Mouse (Mus musculus) limb, embryonic 14.5 days (tissue): ENCODE results near the gene Capn11. TPM values are rescaled to one million over a fixed set of nuclear protein-coding genes. Genes with fewer than 3 reads are reported as not detected.
A peak's percentile ranks its signal among the peaks of the same experiment; 100 is the strongest.

ENCODE experiments used
- ATAC-seq: fragments of 200-750 bp; cut with Nextera tagmentation; 2 replicates; pipeline ENCODE4 v1.8.0; 2017; ENCODE audit warnings: low read depth, moderate number of reproducible peaks, moderate TSS enrichment; ENCODE audit not compliant: low FRiP score
- DNase-seq: peaks from one replicate; pipeline ENCODE4 v3.0.0-alpha.2; 2015; ENCODE audit warnings: low spot score
- H3K27ac ChIP-seq: fragments of 300-500 bp; sonication (generic); replicated peaks from 2 replicates; pipeline ENCODE4 v1.5.1; 2014; ENCODE audit warnings: low read depth, mild to moderate bottlenecking, low read length, moderate library complexity, mixed read lengths
- H3K27me3 ChIP-seq: fragments of 300-500 bp; sonication (generic); 2 replicates; pipeline ENCODE4 v1.6.1; 2014; ENCODE audit warnings: low read length, mixed read lengths; ENCODE audit not compliant: control insufficient read depth, insufficient read depth
- H3K36me3 ChIP-seq: fragments of 300-500 bp; sonication (generic); 2 replicates; pipeline ENCODE4 v1.6.1; 2014; ENCODE audit warnings: mild to moderate bottlenecking, low read length, moderate library complexity, mixed read lengths; ENCODE audit not compliant: control insufficient read depth, insufficient read depth
- H3K4me1 ChIP-seq: fragments of 300-500 bp; sonication (generic); 2 replicates; pipeline ENCODE4 v1.6.1; 2014; ENCODE audit warnings: antibody characterized with exemption, low read length, mixed read lengths; ENCODE audit not compliant: control insufficient read depth, insufficient read depth
- H3K4me2 ChIP-seq: fragments of 300-500 bp; sonication (generic); replicated peaks from 2 replicates; pipeline ENCODE4 v1.6.1; 2014; ENCODE audit warnings: low read depth, mild to moderate bottlenecking, low read length, moderate library complexity; ENCODE audit not compliant: severe bottlenecking
- H3K4me3 ChIP-seq: fragments of 300-500 bp; sonication (generic); replicated peaks from 2 replicates; pipeline ENCODE4 v1.5.1; 2014; ENCODE audit warnings: low read length
- H3K9ac ChIP-seq: fragments of 300-500 bp; sonication (generic); 2 replicates; pipeline ENCODE4 v1.6.1; 2014; ENCODE audit warnings: mild to moderate bottlenecking, low read depth, low read length, moderate library complexity; ENCODE audit not compliant: severe bottlenecking
- H3K9me3 ChIP-seq: fragments of 300-500 bp; sonication (generic); 2 replicates; pipeline ENCODE4 v1.6.1; 2016; ENCODE audit warnings: low read length; ENCODE audit not compliant: control insufficient read depth
- POLR2A ChIP-seq: fragments of 200-500 bp; IDR thresholded peaks from 2 replicates; pipeline ENCODE4 v1.8.0; 2012; ENCODE audit warnings: inconsistent platforms, mild to moderate bottlenecking, moderate library complexity, borderline replicate concordance; ENCODE audit not compliant: insufficient read depth, insufficient read length; ENCODE audit errors: extremely low read depth
- WGBS: fragments of 180-500 bp; shearing (Covaris S2); extraction: QIAGEN DNeasy Blood & Tissue Kit; methylation state at CpG from one replicate; pipeline ENCODE4 v1.1.7; 2014; 5-methylcytosine and 5-hydroxymethylcytosine counted together
- polyA plus RNA-seq, 2 experiments: library from polyadenylated mRNA; depleted of rRNA in 1 of 2; stranded (reverse) in 1 of 2; unstranded in 1 of 2; fragments of >200 nt; fragmentation: Nextera tagmentation in 1 of 2; extraction: Ambion mirVana in 1 of 2; gene quantifications; 2 replicates each; pipeline versions ENCODE4 v1.2.1 to v1.2.3; 2012 to 2014

Capn11 gene
- polyA plus RNA-seq, 2 experiments: 0.03 TPM; not detected in 1

GRCm38 (mm10) chr17:45681588-45681987 is 22.5 kb upstream of the Capn11 start:
- no peak for TF ChIP-seq POLR2A
- ATAC-seq (no peak), DNase-seq (no peak)
- Histone ChIP-seq H3K27me3 (no peaks in the 10 kb centered on the region), H3K9ac (no peak overlapping the region), H3K4me1 (peaks cover 12% of the 10 kb centered on the region), H3K4me2 (no peak overlapping the region), H3K36me3 (peaks cover 18% of the 10 kb centered on the region), H3K4me3 (no peak overlapping the region), H3K9me3 (no peaks in the 10 kb centered on the region), H3K27ac (no peak overlapping the region)
- 100% methylated on average over 1 of the region's 1 CpGs for WGBS

GRCm38 (mm10) chr17:45680391-45680980 is 21.4 kb upstream of the Capn11 start:
- Histone ChIP-seq H3K9me3 (no peaks in the 10 kb centered on the region), H3K27ac (no peak overlapping the region; the same call in 1 of the 2 replicates), H3K9ac (0 out of 2 replicates have a peak overlapping the region, but pooled peaks have one; percentile 26), H3K27me3 (no peaks in the 10 kb centered on the region), H3K4me1 (peaks cover 12% of the 10 kb centered on the region), H3K4me3 (no peak overlapping the region), H3K4me2 (peak overlapping the region; percentile 29; the same call in 1 of the 2 replicates), H3K36me3 (peaks cover 28% of the 10 kb centered on the region)
- DNase-seq (peak; percentile 68), ATAC-seq (peak; percentile 48; the same call in 1 of the 2 replicates)
- 48% methylated on average over 8 of the region's 8 CpGs for WGBS
- TF ChIP-seq POLR2A: no peak

DNA sequence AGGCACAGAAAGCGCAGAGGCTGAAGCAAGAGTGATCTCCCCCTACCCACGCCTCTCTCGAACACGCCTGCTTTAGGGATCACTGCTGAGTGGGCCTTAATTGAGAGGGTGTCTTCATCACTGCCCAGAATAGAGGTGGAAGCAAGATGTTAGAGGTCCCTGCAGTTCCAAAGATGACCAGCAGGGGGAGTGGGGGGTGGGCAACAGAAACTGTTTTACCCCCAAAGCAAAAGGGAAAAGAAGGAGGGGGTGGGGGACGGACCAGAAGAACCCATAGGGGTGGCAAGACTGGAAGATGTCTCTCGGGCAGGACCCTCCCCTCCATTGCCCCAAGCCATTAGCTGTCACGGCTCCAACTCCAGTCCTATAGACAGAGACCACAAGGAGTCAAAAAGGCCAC is 19.0 kb upstream of the Capn11 start:
- Histone ChIP-seq H3K27me3 (no peaks in the 10 kb centered on the region), H3K4me1 (peaks cover 4% of the 10 kb centered on the region; the same call in 1 of the 2 replicates), H3K4me3 (no peak overlapping the region), H3K9ac (no peak overlapping the region), H3K27ac (no peak overlapping the region), H3K36me3 (peaks cover 48% of the 10 kb centered on the region), H3K9me3 (no peaks in the 10 kb centered on the region), H3K4me2 (no peak overlapping the region)
- DNase-seq: peak; percentile 49
- TF ChIP-seq POLR2A: no peak
- ATAC-seq: no peak
- 32% methylated on average over 7 of the region's 7 CpGs for WGBS

DNA sequence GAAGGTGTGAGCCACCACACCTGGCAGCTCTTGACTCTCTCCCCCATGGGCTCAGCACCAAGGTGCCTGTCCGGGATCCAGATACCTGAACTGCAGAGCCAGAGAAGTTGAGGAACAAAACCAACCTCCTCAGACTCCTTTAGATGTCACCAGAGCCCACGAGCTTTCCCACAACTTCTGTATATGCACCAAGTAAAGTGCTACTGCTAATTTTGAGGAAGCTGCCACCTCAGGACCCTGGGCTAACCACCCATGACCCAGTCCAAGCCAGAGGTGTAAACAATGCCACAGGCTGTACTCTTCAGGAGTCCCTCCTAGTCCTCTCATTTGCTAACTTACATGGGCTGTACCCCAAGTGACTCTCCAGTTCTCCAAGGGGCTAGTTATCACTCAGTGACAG is 13.5 kb upstream of the Capn11 start:
- no peak overlapping the region for H3K4me2 ChIP-seq
- no peaks in the 10 kb centered on the region for H3K4me1 ChIP-seq
- no peaks in the 10 kb centered on the region for H3K27me3 ChIP-seq
- no peak overlapping the region for H3K9ac ChIP-seq
- no peaks in the 10 kb centered on the region for H3K9me3 ChIP-seq
- ATAC-seq (no peak), DNase-seq (no peak)
- H3K4me3 ChIP-seq: no peak overlapping the region
- no peak for TF ChIP-seq POLR2A
- WGBS: 78% methylated on average over 2 of the region's 2 CpGs
- H3K27ac ChIP-seq: no peak overlapping the region
- H3K36me3 ChIP-seq: peaks cover 77% of the 10 kb centered on the region

- H3K9me3 ChIP-seq: no peaks in the 10 kb centered on the region
- no peak overlapping the region for H3K27ac ChIP-seq
- no peak overlapping the region for H3K4me2 ChIP-seq
- no peak overlapping the region for H3K4me3 ChIP-seq
- peaks cover 78% of the 10 kb centered on the region for H3K36me3 ChIP-seq
- DNase-seq (no peak), ATAC-seq (no peak)
- H3K27me3 ChIP-seq: no peaks in the 10 kb centered on the region
- H3K4me1 ChIP-seq: no peaks in the 10 kb centered on the region
- WGBS: 95% methylated on average over 1 of the region's 1 CpGs
- no peak overlapping the region for H3K9ac ChIP-seq
- no peak for TF ChIP-seq POLR2A
Observed at GRCm38 (mm10) chr17:45671821-45672220, 12.7 kb upstream of the Capn11 start.
